Mouse (Mus musculus) spleen, adult 2 months (tissue): Measurements from ENCODE around the gene Gpr157. TPM values are rescaled to one million over a fixed set of nuclear protein-coding genes. Genes with fewer than 3 reads are reported as not detected.

Experiments
- DNase-seq, 2 experiments: peaks; one replicate each; pipeline versions ENCODE4 v3.0.0 to v3.0.0-alpha.2; 2012 to 2021; ENCODE audit warnings: low spot score in 2 of 2, low read depth in 1 of 2
- H3K27ac ChIP-seq: fragments of 200-500 bp; 2 replicates; pipeline ENCODE4 v1.5.1; 2012; ENCODE audit warnings: low read length, inconsistent platforms; ENCODE audit not compliant: insufficient read depth
- H3K27me3 ChIP-seq: fragments of 200-500 bp; 2 replicates; pipeline ENCODE4 v1.6.1; 2012; ENCODE audit warnings: mild to moderate bottlenecking, moderate library complexity, low read length, inconsistent platforms; ENCODE audit not compliant: control insufficient read depth, insufficient read depth
- H3K36me3 ChIP-seq: fragments of 200-500 bp; 2 replicates; pipeline ENCODE4 v1.6.1; 2012; ENCODE audit warnings: mild to moderate bottlenecking, low read length, inconsistent platforms; ENCODE audit not compliant: control insufficient read depth, insufficient read depth
- H3K4me1 ChIP-seq: fragments of 200-500 bp; 2 replicates; pipeline ENCODE4 v1.6.1; 2011; ENCODE audit warnings: inconsistent platforms; ENCODE audit not compliant: control insufficient read depth, insufficient read depth, insufficient read length
- H3K4me3 ChIP-seq: fragments of 200-500 bp; 2 replicates; pipeline ENCODE4 v1.5.1; 2011; ENCODE audit warnings: mild to moderate bottlenecking, inconsistent platforms; ENCODE audit not compliant: insufficient read depth, insufficient read length; ENCODE audit errors: extremely low read depth
- CTCF ChIP-seq: fragments of 200-500 bp; IDR thresholded peaks from 2 replicates; pipeline ENCODE4 v1.5.1; 2011; ENCODE audit warnings: mild to moderate bottlenecking, inconsistent platforms; ENCODE audit not compliant: insufficient read depth, insufficient read length, insufficient replicate concordance; ENCODE audit errors: extremely low read depth
- POLR2A ChIP-seq: fragments of 200-500 bp; IDR thresholded peaks from 2 replicates; pipeline ENCODE4 v1.6.1; 2011; ENCODE audit warnings: low read depth, low read length, inconsistent platforms
- WGBS: fragments of 180-500 bp; shearing (Covaris S2); methylation state at CpG from one replicate; pipeline ENCODE4 v1.1.7; 2018; 5-methylcytosine and 5-hydroxymethylcytosine counted together
- polyA plus RNA-seq: library from polyadenylated mRNA; depleted of rRNA; stranded (reverse); fragments of >200 nt; gene quantifications from 2 replicates; pipeline ENCODE4 v1.2.3, GENCODE M21; 2012

Gene Gpr157
- polyA plus RNA-seq, 1 experiment: 4.2 TPM

GRCm38 (mm10) chr4:150072416-150073101 lies 14.6 kb upstream of the Gpr157 start:
- H3K27ac ChIP-seq: no peak overlapping the region
- no peaks in the 10 kb centered on the region for H3K4me1 ChIP-seq
- H3K27me3 ChIP-seq: no peaks in the 10 kb centered on the region
- 82% methylated on average over 15 of the region's 15 CpGs for WGBS
- no peaks in the 10 kb centered on the region for H3K36me3 ChIP-seq
- DNase-seq: no peak
- H3K4me3 ChIP-seq: no peak overlapping the region
- no peak for TF ChIP-seq POLR2A
- TF ChIP-seq CTCF: no peak

- 16% methylated on average over 8 of the region's 8 CpGs for WGBS
- Histone ChIP-seq H3K27me3 (no peaks in the 10 kb centered on the region), H3K4me3 (no peak overlapping the region), H3K27ac (no peak overlapping the region), H3K4me1 (no peaks in the 10 kb centered on the region), H3K36me3 (no peaks in the 10 kb centered on the region)
- peak in 1 of 2 experiments; percentile 52 for DNase-seq
- no peak for TF ChIP-seq POLR2A
- TF ChIP-seq CTCF: peak; percentile 80; the same call in 1 of the 2 replicates
Measured at GRCm38 (mm10) chr4:150073102-150073473, 14.1 kb upstream of the Gpr157 start.

DNA sequence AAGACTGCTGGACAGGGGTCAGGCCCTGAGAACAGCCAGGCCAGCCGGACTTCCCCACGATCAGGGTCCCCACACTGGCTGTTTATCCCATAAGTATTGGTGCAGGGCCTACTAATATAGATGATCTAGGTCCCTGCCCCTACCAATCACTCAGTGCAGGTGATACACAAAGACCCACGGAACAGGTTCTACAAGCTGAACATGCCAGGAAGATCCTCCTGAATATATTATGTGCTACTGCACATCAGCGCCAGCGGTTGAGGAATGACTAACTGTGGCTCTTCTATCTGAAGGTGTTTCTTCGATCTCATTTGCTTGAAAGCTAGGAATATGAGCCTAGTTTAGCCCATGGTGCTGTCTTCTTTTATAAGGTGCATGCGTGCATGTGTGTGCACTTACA lies 11.8 kb upstream of the Gpr157 start:
- Histone ChIP-seq H3K36me3 (no peaks in the 10 kb centered on the region), H3K27me3 (no peaks in the 10 kb centered on the region), H3K27ac (no peak overlapping the region), H3K4me1 (no peaks in the 10 kb centered on the region), H3K4me3 (no peak overlapping the region)
- DNase-seq: no peak
- 91% methylated on average over 7 of the region's 7 CpGs for WGBS
- TF ChIP-seq POLR2A (no peak), CTCF (no peak)

DNA sequence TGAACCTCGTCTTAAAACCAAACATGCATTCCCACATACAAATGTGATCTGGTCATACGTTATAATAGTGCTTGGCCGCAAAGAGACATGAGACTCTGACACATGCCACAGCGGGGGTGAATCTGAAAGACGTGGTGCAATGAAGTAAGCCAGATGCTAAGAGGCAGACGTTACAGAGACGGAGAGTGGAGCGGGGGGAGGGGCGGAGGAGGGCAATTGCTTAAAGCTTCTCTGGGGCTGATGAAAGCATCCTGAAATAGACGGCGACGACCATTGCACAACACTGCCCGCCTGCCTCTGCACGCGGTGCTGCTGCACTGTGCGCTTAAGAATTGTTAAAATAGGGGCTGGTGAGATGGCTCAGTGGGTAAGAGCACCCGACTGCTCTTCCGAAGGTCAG lies 11.0 kb upstream of the Gpr157 start:
- Histone ChIP-seq H3K27ac (no peak overlapping the region), H3K4me3 (no peak overlapping the region), H3K27me3 (no peaks in the 10 kb centered on the region), H3K4me1 (no peaks in the 10 kb centered on the region), H3K36me3 (no peaks in the 10 kb centered on the region)
- TF ChIP-seq CTCF (no peak), POLR2A (no peak)
- DNase-seq: no peak
- 70% methylated on average over 18 of the region's 18 CpGs for WGBS

DNA sequence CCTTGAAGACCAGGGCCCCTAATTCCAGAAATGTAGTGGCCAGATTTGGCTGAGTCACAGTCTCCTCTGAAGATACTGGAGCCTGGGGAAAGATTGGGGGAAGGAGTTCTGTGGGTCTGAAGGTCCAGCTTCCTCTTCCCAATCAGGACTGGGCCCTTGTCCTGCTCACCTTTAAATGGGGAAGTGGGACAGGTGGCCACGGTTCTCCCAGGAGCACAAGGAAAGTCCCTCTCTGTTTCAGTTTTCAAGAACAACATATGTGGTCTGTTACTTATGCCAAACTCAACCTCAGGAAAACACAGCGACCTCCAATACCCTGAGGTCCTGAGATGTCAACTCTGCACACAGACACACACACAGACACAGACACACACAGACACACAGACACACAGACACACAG lies 8.5 kb upstream of the Gpr157 start:
- Histone ChIP-seq H3K4me3 (no peak overlapping the region), H3K4me1 (no peaks in the 10 kb centered on the region), H3K27ac (no peak overlapping the region), H3K36me3 (no peaks in the 10 kb centered on the region), H3K27me3 (no peaks in the 10 kb centered on the region)
- 18% methylated on average over 2 of the region's 2 CpGs for WGBS
- DNase-seq: no peak
- TF ChIP-seq CTCF (no peak), POLR2A (no peak)

- no peaks in the 10 kb centered on the region for H3K27me3 ChIP-seq
- no peak for DNase-seq
- no peak overlapping the region for H3K27ac ChIP-seq
- no peaks in the 10 kb centered on the region for H3K4me1 ChIP-seq
- TF ChIP-seq POLR2A (no peak), CTCF (no peak)
- WGBS: 87% methylated on average over 7 of the region's 7 CpGs
- no peaks in the 10 kb centered on the region for H3K36me3 ChIP-seq
- no peak overlapping the region for H3K4me3 ChIP-seq
Measured at GRCm38 (mm10) chr4:150079244-150079643, 7.9 kb upstream of the Gpr157 start.

GRCm38 (mm10) chr4:150080330-150080967 lies 6.7 kb upstream of the Gpr157 start:
- TF ChIP-seq POLR2A: no peak
- TF ChIP-seq CTCF: no peak
- no peaks in the 10 kb centered on the region for H3K27me3 ChIP-seq
- H3K4me3 ChIP-seq: no peak overlapping the region
- 63% methylated on average over 11 of the region's 11 CpGs for WGBS
- no peak overlapping the region for H3K27ac ChIP-seq
- no peaks in the 10 kb centered on the region for H3K36me3 ChIP-seq
- no peak for DNase-seq
- no peaks in the 10 kb centered on the region for H3K4me1 ChIP-seq
